Mouse (Mus musculus) olfactory bulb, adult 2 months (tissue): Measurements from ENCODE around the gene Olfr692.

Source experiments
- CTCF ChIP-seq: fragments of 200-500 bp; IDR thresholded peaks from 2 replicates; pipeline ENCODE4 v1.5.1; 2012; ENCODE audit warnings: low read depth, mild to moderate bottlenecking, low read length, moderate library complexity; ENCODE audit not compliant: insufficient read depth
- POLR2A ChIP-seq: fragments of 200-500 bp; IDR thresholded peaks from 2 replicates; pipeline ENCODE4 v1.6.1; 2012; ENCODE audit warnings: mild to moderate bottlenecking, low read depth, low read length, moderate library complexity; ENCODE audit not compliant: insufficient read depth

DNA sequence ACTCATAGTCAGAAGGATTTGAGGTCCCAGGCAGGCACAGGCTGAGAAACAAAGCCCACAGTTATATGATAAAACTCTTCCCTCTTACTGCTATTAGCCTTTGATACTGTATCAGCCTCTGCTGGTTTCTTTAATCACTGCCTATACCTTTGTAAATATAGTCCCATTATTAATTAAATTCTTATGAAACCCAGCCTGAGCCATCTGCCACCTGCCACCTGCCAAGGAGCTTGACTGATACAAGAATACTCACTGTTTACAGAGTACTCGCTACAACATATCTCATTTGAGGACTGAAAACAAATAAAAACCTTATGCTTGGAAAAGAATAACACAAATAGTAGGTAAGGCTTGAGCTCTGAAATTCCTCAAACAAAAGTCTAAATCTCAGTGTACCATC, 26.6 kb downstream of the Olfr692 start:
- TF ChIP-seq POLR2A (no peak), CTCF (no peak)
